Mouse (Mus musculus): Measurements from ENCODE around the gene Wdr27.
"Not testable (repeated sequence)": the region's sequence is repeated elsewhere in the genome, so short reads cannot be mapped to it uniquely, and the experiment has no call there.

The Wdr27 gene

GRCm38 (mm10) chr17:14931469-14931868 lies 11.5 kb downstream of the Wdr27 start:
- no peak for DNase-seq (ENCODE audit: low read depth, low spot score)

GRCm38 (mm10) chr17:14930697-14931096 lies 12.3 kb downstream of the Wdr27 start:
- no peak for DNase-seq (ENCODE audit: low read depth, low spot score)

- no peak for DNase-seq (ENCODE audit: low read depth, low spot score)
These were observed 14.3 kb downstream of the Wdr27 start for GRCm38 (mm10) chr17:14928631-14929030.

- no peak for DNase-seq (ENCODE audit: low read depth, low spot score)
These were observed 15.2 kb downstream of the Wdr27 start for GRCm38 (mm10) chr17:14927644-14928218.

- DNase-seq (ENCODE audit: low read depth, low spot score), result no peak
These were observed 21.4 kb downstream of the Wdr27 start for GRCm38 (mm10) chr17:14921582-14921981.

GRCm38 (mm10) chr17:14917866-14918265 lies 25.1 kb downstream of the Wdr27 start:
- no peak for DNase-seq (ENCODE audit: low read depth, low spot score)

- no peak for DNase-seq (ENCODE audit: low read depth, low spot score)
These were observed 28.6 kb downstream of the Wdr27 start for GRCm38 (mm10) chr17:14914401-14914800.

GRCm38 (mm10) chr17:14912981-14913380 lies 30.0 kb downstream of the Wdr27 start:
- no peak for DNase-seq (ENCODE audit: low read depth, low spot score)

- no peak for DNase-seq (ENCODE audit: low read depth, low spot score)
These were observed 30.5 kb downstream of the Wdr27 start for GRCm38 (mm10) chr17:14912420-14912819.

GRCm38 (mm10) chr17:14910771-14911170 lies 32.2 kb downstream of the Wdr27 start:
- DNase-seq (ENCODE audit: low read depth, low spot score), result no peak

- DNase-seq (ENCODE audit: low read depth, low spot score), result no peak
These were observed 33.6 kb downstream of the Wdr27 start for GRCm38 (mm10) chr17:14909331-14909730.

- DNase-seq (ENCODE audit: low read depth, low spot score), result no peak
These were observed 35.8 kb downstream of the Wdr27 start for GRCm38 (mm10) chr17:14907136-14907535.

GRCm38 (mm10) chr17:14906611-14907010 lies 36.3 kb downstream of the Wdr27 start:
- DNase-seq (ENCODE audit: low read depth, low spot score), result no peak

GRCm38 (mm10) chr17:14904637-14905265 lies 38.2 kb downstream of the Wdr27 start:
- peak; percentile 49 for DNase-seq (ENCODE audit: low read depth, low spot score)

- no peak for DNase-seq (ENCODE audit: low read depth, low spot score)
These were observed 38.8 kb downstream of the Wdr27 start for GRCm38 (mm10) chr17:14904206-14904605.

- DNase-seq (ENCODE audit: low read depth, low spot score), result no peak
These were observed 39.7 kb downstream of the Wdr27 start for GRCm38 (mm10) chr17:14903212-14903611.

GRCm38 (mm10) chr17:14898972-14899371 lies 44.0 kb downstream of the Wdr27 start:
- no peak for DNase-seq (ENCODE audit: low read depth, low spot score)

GRCm38 (mm10) chr17:14895058-14895457 lies 47.9 kb downstream of the Wdr27 start:
- not testable (repeated sequence) for DNase-seq (ENCODE audit: low read depth, low spot score)

GRCm38 (mm10) chr17:14886933-14887332 lies 56.0 kb downstream of the Wdr27 start:
- DNase-seq (ENCODE audit: low read depth, low spot score), result no peak

- no peak for DNase-seq (ENCODE audit: low read depth, low spot score)
These were observed 68.2 kb downstream of the Wdr27 start for GRCm38 (mm10) chr17:14874656-14875204.

GRCm38 (mm10) chr17:14860220-14860619 lies 82.7 kb downstream of the Wdr27 start:
- DNase-seq (ENCODE audit: low read depth, low spot score), result no peak

- DNase-seq (ENCODE audit: low read depth, low spot score), result no peak
These were observed 95.2 kb downstream of the Wdr27 start for GRCm38 (mm10) chr17:14847709-14848108.

GRCm38 (mm10) chr17:14846880-14847279 lies 96.1 kb downstream of the Wdr27 start:
- no peak for DNase-seq (ENCODE audit: low read depth, low spot score)
